Mouse (Mus musculus) embryonic facial prominence, embryonic 11.5 days (tissue): ENCODE data around the gene Ano4. TPM values are rescaled to one million over a fixed set of nuclear protein-coding genes. Genes with fewer than 3 reads are reported as not detected.
"Not testable (repeated sequence)": the region's sequence is repeated elsewhere in the genome, so short reads cannot be mapped to it uniquely, and the experiment has no call there.

Experiments
- ATAC-seq: fragments of 200-750 bp; cut with Nextera tagmentation; replicated peaks from 2 replicates; pipeline ENCODE4 v1.8.0; 2017; ENCODE audit warnings: low read depth; ENCODE audit not compliant: insufficient number of reproducible peaks, low FRiP score, low TSS enrichment
- DNase-seq: peaks from one replicate; pipeline ENCODE4 v3.0.0-alpha.2; 2015; ENCODE audit warnings: low spot score
- H3K27ac ChIP-seq: fragments of 300-500 bp; sonication (generic); replicated peaks from 2 replicates; pipeline ENCODE4 v1.5.1; 2014; ENCODE audit warnings: mild to moderate bottlenecking, low read depth, low read length, control low read depth
- H3K27me3 ChIP-seq: fragments of 300-500 bp; sonication (generic); 2 replicates; pipeline ENCODE4 v1.6.1; 2014; ENCODE audit warnings: mild to moderate bottlenecking, low read length, moderate library complexity, mixed read lengths; ENCODE audit not compliant: control insufficient read depth, insufficient read depth
- H3K36me3 ChIP-seq: fragments of 300-500 bp; sonication (generic); replicated peaks from 2 replicates; pipeline ENCODE4 v1.6.1; 2014; ENCODE audit warnings: low read depth, mild to moderate bottlenecking, low read length, moderate library complexity, mixed read lengths; ENCODE audit not compliant: control insufficient read depth, insufficient read depth
- H3K4me1 ChIP-seq: fragments of 300-500 bp; sonication (generic); 2 replicates; pipeline ENCODE4 v1.6.1; 2014; ENCODE audit warnings: low read length, mixed read lengths; ENCODE audit not compliant: control insufficient read depth, insufficient read depth
- H3K4me2 ChIP-seq: fragments of 300-500 bp; sonication (generic); 2 replicates; pipeline ENCODE4 v1.6.1; 2014; ENCODE audit warnings: low read depth, mild to moderate bottlenecking, control low read depth, low read length, moderate library complexity
- H3K4me3 ChIP-seq: fragments of 300-500 bp; sonication (generic); 2 replicates; pipeline ENCODE4 v1.5.1; 2014; ENCODE audit warnings: low read depth, low read length, control low read depth
- H3K9ac ChIP-seq: fragments of 300-500 bp; sonication (generic); replicated peaks from 2 replicates; pipeline ENCODE4 v1.6.1; 2014; ENCODE audit warnings: mild to moderate bottlenecking, control low read depth, low read length
- H3K9me3 ChIP-seq: fragments of 300-500 bp; sonication (generic); replicated peaks from 2 replicates; pipeline ENCODE4 v1.6.1; 2016; ENCODE audit warnings: mild to moderate bottlenecking, low read length, inconsistent platforms, mixed read lengths; ENCODE audit not compliant: control insufficient read depth
- WGBS: fragments of 180-500 bp; shearing (Covaris S2); extraction: QIAGEN DNeasy Blood & Tissue Kit; methylation state at CpG from one replicate; pipeline ENCODE4 v1.1.7; 2014; 5-methylcytosine and 5-hydroxymethylcytosine counted together
- polyA plus RNA-seq: library from polyadenylated mRNA; unstranded; fragments of >200 nt; fragmentation: Nextera tagmentation; extraction: Ambion mirVana; gene quantifications from 2 replicates; pipeline ENCODE4 v1.2.1, GENCODE M21; 2014

Gene Ano4
- polyA plus RNA-seq, 1 experiment from 2014 or later: 1.4 TPM

- H3K27me3 ChIP-seq, DNase-seq, H3K4me3 ChIP-seq, H3K4me2 ChIP-seq, H3K9me3 ChIP-seq, H3K9ac ChIP-seq, ATAC-seq, H3K27ac ChIP-seq, H3K36me3 ChIP-seq, H3K4me1 ChIP-seq: not testable (repeated sequence)
- WGBS: 94% methylated on average over 12 of the region's 12 CpGs
Observed at GRCm38 (mm10) chr10:89044921-89045320, 299.6 kb downstream of the Ano4 start.

- Histone ChIP-seq H3K27ac (no peak overlapping the region), H3K27me3 (no peaks in the 10 kb centered on the region), H3K4me1 (no peaks in the 10 kb centered on the region), H3K36me3 (no peaks in the 10 kb centered on the region), H3K4me2 (no peak overlapping the region), H3K9ac (no peak overlapping the region), H3K4me3 (no peak overlapping the region), H3K9me3 (no peaks in the 10 kb centered on the region)
- ATAC-seq (no peak), DNase-seq (no peak)
- 100% methylated on average over 1 of the region's 1 CpGs for WGBS
Observed at GRCm38 (mm10) chr10:89044166-89044565, 300.4 kb downstream of the Ano4 start.

DNA sequence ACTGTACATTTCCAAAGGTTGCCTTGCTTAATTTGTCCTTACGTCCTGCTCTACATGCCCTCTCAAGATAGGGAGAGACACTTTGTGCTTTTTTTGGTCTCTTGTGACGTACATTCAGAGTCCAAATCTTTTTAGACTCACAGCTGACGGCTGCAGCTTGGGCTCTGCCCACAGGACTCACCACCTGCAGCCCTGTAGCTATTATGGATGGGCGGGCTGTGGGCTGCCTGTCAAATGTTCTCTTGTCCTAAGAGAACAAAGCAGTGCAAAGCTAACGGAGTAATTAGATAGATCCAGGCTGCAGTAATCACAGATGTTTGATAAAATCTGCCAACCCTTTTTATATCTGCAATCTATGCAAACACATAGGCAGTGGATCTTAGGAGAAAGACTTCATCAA lies 325.6 kb downstream of the Ano4 start:
- ATAC-seq (no peak), DNase-seq (no peak)
- H3K36me3 ChIP-seq: no peaks in the 10 kb centered on the region
- no peaks in the 10 kb centered on the region for H3K9me3 ChIP-seq
- H3K4me3 ChIP-seq: no peak overlapping the region
- H3K4me1 ChIP-seq: no peaks in the 10 kb centered on the region
- no peak overlapping the region for H3K4me2 ChIP-seq
- 65% methylated on average over 5 of the region's 5 CpGs for WGBS
- no peaks in the 10 kb centered on the region for H3K27me3 ChIP-seq
- H3K27ac ChIP-seq: no peak overlapping the region
- no peak overlapping the region for H3K9ac ChIP-seq

GRCm38 (mm10) chr10:89008303-89008702 lies 336.3 kb downstream of the Ano4 start:
- Histone ChIP-seq H3K27ac (no peak overlapping the region), H3K4me1 (no peaks in the 10 kb centered on the region), H3K36me3 (no peaks in the 10 kb centered on the region), H3K9me3 (no peaks in the 10 kb centered on the region), H3K4me3 (no peak overlapping the region), H3K4me2 (no peak overlapping the region), H3K27me3 (no peaks in the 10 kb centered on the region), H3K9ac (no peak overlapping the region)
- WGBS: 69% methylated on average over 1 of the region's 1 CpGs
- DNase-seq (no peak), ATAC-seq (no peak)

GRCm38 (mm10) chr10:89004518-89004917 lies 340.0 kb downstream of the Ano4 start:
- no peaks in the 10 kb centered on the region for H3K9me3 ChIP-seq
- 93% methylated on average over 3 of the region's 3 CpGs for WGBS
- H3K27ac ChIP-seq: no peak overlapping the region
- H3K4me3 ChIP-seq: no peak overlapping the region
- H3K9ac ChIP-seq: no peak overlapping the region
- H3K36me3 ChIP-seq: no peaks in the 10 kb centered on the region
- H3K27me3 ChIP-seq: no peaks in the 10 kb centered on the region
- no peaks in the 10 kb centered on the region for H3K4me1 ChIP-seq
- ATAC-seq (no peak), DNase-seq (no peak)
- no peak overlapping the region for H3K4me2 ChIP-seq

GRCm38 (mm10) chr10:88986925-88987324 lies 357.6 kb downstream of the Ano4 start:
- no peak for DNase-seq
- Histone ChIP-seq H3K9ac (no peak overlapping the region), H3K27me3 (no peaks in the 10 kb centered on the region), H3K36me3 (no peaks in the 10 kb centered on the region), H3K4me3 (no peak overlapping the region), H3K9me3 (no peaks in the 10 kb centered on the region), H3K27ac (no peak overlapping the region), H3K4me2 (no peak overlapping the region), H3K4me1 (no peaks in the 10 kb centered on the region)
- ATAC-seq: no peak
- 74% methylated on average over 6 of the region's 6 CpGs for WGBS

- H3K9ac ChIP-seq: no peak overlapping the region
- WGBS: 24% methylated on average over 8 of the region's 8 CpGs
- peak; percentile 46 for DNase-seq
- no peaks in the 10 kb centered on the region for H3K9me3 ChIP-seq
- no peaks in the 10 kb centered on the region for H3K36me3 ChIP-seq
- no peak overlapping the region for H3K4me2 ChIP-seq
- no peak for ATAC-seq
- H3K4me3 ChIP-seq: no peak overlapping the region
- H3K27me3 ChIP-seq: no peaks in the 10 kb centered on the region
- H3K27ac ChIP-seq: no peak overlapping the region
- no peaks in the 10 kb centered on the region for H3K4me1 ChIP-seq
Observed at GRCm38 (mm10) chr10:88983444-88983843, 361.1 kb downstream of the Ano4 start.

GRCm38 (mm10) chr10:88979451-88979850 lies 365.1 kb downstream of the Ano4 start:
- Histone ChIP-seq H3K4me2 (no peak overlapping the region), H3K27me3 (no peaks in the 10 kb centered on the region), H3K4me3 (no peak overlapping the region), H3K9me3 (no peaks in the 10 kb centered on the region), H3K27ac (no peak overlapping the region), H3K36me3 (no peaks in the 10 kb centered on the region), H3K4me1 (no peaks in the 10 kb centered on the region), H3K9ac (no peak overlapping the region)
- DNase-seq: no peak
- ATAC-seq: no peak
- 83% methylated on average over 4 of the region's 4 CpGs for WGBS
